Mouse (Mus musculus): ENCODE measurements around the gene Galnt13. TPM values are rescaled to one million over a fixed set of nuclear protein-coding genes. Genes with fewer than 3 reads are reported as not detected.

The Galnt13 gene
- polyA plus RNA-seq, 1 experiment from 2014 or later: 2.2 TPM

- Histone ChIP-seq H3K27me3 (ENCODE audit: low read depth, poor library complexity, severe bottlenecking) (no peaks in the 10 kb centered on the region), H3K36me3 (no peaks in the 10 kb centered on the region), H3K9me3 (replicated peaks) (no peaks in the 10 kb centered on the region), H3K4me1 (no peaks in the 10 kb centered on the region), H3K4me3 (no peak overlapping the region), H3K27ac (replicated peaks) (no peak overlapping the region)
- DNase-seq (ENCODE audit: low spot score): no peak
- WGBS: 82% methylated on average over 3 of the region's 3 CpGs
These were observed 728.7 kb downstream of the Galnt13 start for GRCm38 (mm10) chr2:55164781-55165180.
